Mouse (Mus musculus): ENCODE results near the gene Nup50. TPM values are rescaled to one million over a fixed set of nuclear protein-coding genes. Genes with fewer than 3 reads are reported as not detected.

Nup50 gene
- total RNA-seq, 2 experiments from 2014 or later = 31.0 to 32.5 TPM

DNA sequence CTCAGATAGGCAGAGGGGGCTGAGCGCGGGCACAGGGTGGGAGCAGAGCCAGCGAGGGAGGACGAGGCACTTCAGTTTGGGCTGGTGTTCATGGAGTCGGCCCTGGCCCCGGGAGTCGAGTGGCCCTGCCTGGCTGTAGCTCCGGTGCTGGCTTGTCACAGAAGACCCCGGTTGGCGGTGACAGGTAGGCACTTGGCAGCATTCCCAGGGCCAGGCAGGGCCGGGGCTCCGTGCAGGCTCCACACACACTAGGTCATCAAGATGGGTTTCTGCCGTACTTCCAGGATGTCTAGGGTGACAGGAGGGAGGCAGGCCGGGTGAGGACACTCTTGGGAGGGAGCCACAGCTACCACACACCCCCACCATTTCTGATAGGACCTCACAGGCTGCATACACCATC is 25.8 kb downstream of the Nup50 start:
- DNase-seq (ENCODE audit: extremely low spot score in 1 of 2, low spot score in 1 of 2) = no peak

DNA sequence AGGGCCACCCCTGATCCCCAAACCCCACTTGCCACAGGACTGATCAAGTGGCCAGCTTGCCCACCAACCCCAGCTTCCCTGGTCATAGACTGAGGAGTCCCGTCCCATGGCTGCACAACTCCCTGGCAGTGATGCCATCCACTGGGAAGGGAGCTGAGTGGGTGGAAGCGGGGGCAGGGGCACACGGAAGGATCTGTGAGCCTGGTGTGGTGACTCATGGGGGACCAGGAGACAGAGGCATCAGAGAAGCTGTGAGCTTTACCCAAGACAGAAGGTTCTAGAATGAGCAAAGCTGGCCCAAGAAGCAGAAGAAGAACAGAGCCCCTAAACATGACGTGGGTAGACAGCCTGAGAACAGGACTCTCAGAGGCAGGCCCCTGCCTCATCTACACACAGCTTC is 26.8 kb downstream of the Nup50 start:
- DNase-seq (ENCODE audit: extremely low spot score in 1 of 2, low spot score in 1 of 2) = no peak

DNA sequence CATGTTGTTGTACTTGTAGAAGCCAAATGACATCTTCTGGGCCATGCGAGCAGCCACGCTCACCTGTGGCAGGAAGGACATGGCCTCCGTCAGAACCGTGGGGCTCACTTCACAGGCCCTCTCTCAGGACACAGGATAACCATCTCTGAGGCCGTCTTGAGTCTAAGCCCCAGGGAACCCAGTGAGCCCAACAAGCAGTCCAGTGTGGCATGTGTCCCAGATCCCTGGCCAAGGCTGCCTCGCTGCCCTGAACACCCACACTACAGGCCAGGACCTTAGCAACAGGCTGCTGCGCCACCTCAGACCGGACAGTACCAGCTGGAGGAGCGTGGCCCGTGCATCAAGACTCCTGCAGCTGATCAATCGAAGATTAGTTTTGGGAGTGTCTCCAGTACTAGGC is 30.0 kb downstream of the Nup50 start:
- no peak for DNase-seq (ENCODE audit: extremely low spot score in 1 of 2, low spot score in 1 of 2)

DNA sequence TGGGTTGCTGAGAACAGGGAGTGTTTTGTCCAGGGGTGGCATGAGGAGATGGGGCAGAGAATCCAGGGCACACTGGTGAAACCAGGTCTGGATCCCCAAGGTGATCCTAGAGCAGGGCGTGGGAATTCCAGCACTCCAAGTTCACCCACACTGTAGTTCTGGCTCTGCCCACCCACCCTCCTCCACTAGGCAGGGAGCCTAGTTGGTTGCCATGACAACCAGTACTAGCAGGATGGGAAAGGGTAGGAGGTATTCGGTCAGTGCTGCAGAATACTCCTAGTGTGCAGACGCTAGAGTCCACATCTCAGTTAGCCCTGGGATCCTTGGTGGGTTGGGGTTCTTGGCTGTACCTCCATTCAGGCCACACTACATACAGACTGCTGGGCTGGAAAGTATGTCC is 34.6 kb downstream of the Nup50 start:
- DNase-seq (ENCODE audit: extremely low spot score in 1 of 2, low spot score in 1 of 2) = peak in 1 of 2 experiments; percentile 50

DNA sequence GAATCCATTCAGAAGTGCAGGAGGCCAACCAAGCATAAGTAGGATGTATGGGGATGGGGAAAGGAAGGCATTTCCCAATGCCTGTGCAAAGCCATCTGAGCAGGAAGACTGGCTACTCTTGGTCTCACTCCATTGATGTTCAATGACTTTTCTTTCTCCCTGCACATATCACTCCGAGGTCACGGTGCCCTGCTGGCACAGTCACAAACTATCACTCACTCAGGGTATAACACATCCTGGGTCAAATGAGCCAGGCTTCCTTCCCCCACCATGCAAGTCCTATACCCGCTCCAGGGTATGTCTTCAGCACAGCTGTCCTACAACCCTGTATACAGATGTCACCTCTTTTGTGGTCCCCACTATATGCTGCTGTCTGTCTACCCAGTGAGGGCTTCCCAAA is 35.1 kb downstream of the Nup50 start:
- DNase-seq (ENCODE audit: extremely low spot score in 1 of 2, low spot score in 1 of 2) = no peak

DNA sequence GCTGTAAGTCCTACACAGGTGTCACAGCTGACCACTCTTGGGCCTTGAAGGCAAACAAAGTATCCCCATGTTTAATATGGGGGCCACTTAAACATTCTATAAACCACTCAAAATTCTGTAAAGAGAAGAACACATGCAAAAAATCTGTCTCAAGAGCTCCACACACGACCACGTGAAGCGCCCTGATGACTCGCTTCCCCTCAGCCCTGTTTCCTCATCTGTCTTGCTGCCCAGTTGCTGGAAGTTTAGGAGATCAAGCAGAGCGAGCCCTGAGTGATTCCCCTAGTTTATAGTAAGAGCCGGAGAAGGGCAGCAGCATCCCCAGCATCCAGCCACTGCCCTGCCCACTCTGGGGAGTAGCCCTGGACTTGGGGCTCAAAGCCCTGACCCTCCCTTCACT is 36.7 kb downstream of the Nup50 start:
- DNase-seq (ENCODE audit: extremely low spot score in 1 of 2, low spot score in 1 of 2) = no peak

DNA sequence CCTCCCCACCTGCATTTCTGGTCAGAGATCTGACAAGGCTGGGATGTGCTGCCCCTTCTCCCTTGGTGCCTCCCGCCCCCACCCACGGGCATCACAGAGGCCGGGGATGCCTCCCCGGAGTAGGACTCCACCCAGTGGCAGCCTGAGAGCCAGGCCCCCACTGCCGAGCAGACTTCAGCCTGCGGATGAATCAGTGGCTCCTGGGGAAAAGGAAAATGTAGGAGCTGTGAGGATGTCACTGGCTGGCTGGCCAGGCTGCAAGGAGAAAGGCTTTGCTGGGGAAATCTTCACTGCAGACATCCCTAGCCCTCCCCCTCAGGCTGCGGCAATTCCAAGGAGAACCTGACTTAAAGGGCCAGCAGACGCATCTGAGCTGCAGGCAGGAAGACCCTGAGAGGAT is 37.5 kb downstream of the Nup50 start:
- DNase-seq (ENCODE audit: extremely low spot score in 1 of 2, low spot score in 1 of 2) = peak in 1 of 2 experiments; percentile 57

DNA sequence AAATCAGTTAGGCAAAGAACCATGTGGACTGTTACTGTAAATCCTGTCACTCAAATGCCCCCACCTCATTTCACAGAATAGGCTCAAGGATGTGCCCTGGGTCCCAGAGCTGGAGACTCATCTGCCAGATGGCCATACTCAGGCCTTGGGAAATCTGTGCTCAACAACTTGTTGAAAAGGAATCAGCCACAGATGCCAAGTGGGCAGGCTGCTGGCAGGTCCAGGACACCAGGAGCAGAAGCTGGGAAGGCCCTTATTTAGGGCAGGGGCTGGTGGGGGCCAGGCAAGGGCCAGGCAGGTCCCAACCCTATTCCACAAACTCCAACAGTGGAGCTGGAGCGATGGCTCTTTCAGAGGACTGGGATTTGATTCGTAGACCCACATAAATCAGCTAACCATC is 39.3 kb downstream of the Nup50 start:
- no peak for DNase-seq (ENCODE audit: extremely low spot score in 1 of 2, low spot score in 1 of 2)

DNA sequence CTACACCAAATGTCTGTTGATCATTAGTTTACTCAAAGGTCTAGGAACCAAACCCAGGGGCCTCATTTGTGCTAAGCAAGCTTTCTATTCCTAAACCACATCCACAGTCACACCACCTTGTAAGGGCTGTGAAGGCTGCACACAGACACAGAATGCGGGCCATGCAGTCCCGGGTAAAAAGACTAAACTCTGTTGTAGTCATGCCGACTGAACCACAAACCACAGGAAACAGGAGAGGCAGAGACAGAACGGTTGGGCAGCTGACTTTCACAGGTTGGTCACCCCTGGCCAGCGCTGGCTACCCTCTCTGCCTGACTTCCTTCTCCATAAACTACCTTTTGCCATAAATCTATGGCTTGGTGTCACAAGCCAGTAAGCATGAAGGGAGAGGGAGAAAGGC is 41.6 kb downstream of the Nup50 start:
- no peak for DNase-seq (ENCODE audit: extremely low spot score in 1 of 2, low spot score in 1 of 2)

DNA sequence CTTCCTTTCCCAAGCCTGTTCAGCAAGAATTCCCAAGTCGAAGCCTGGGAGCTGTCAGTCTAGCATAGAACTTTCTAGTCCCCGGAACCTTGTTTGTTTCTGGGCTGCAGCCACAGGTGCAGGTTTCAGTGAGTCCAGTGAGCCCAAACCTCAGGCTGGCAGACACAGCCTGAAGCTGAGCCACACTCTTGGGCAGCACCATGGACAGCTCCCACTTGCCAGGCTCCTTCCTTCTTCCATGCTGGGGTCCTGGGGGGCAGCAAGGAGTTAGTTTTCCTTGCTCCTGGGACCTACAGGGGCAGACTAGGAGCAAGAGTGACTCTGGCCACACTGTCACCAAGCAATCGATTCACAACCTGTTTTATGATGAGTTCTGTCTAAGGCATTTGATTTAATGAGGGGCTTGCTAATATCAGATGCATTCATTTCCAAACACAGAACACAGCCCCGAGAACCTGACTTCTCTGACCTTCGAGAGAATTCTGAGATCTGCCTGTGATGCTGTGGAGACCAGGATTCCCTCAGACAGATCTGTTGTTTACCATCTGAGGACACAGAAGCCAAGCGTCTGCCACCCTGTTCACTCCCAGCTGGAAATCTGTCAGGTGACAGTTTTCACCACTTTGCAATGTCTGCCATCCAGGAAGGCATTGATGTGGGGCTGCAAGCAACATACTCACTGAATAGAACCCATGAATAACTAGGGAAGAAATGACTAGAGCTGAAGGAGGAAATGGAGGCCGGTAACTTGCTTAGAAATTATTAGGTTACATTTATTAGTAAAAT is 42.6 kb downstream of the Nup50 start:
- DNase-seq (ENCODE audit: extremely low spot score in 1 of 2, low spot score in 1 of 2) = no peak

DNA sequence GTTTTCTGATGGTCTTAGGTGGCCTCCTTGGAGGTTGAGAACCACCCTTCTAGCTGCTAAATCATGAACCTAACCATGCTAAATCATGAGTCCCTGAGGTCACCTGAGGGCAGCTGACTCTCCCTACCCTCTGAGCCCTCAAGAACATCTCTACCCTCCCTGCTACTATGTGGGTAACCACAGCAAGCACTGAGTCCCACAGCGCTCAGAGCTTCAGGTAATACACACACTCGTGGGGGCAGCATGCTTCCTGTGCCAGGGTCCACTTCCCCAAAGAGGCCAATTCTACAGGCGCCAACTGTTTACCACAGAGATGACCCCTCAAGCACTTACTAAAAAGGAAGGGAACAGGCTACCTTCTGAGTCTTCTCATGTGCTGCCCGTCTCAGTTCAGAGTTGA is 45.3 kb downstream of the Nup50 start:
- no peak for DNase-seq (ENCODE audit: extremely low spot score in 1 of 2, low spot score in 1 of 2)

DNA sequence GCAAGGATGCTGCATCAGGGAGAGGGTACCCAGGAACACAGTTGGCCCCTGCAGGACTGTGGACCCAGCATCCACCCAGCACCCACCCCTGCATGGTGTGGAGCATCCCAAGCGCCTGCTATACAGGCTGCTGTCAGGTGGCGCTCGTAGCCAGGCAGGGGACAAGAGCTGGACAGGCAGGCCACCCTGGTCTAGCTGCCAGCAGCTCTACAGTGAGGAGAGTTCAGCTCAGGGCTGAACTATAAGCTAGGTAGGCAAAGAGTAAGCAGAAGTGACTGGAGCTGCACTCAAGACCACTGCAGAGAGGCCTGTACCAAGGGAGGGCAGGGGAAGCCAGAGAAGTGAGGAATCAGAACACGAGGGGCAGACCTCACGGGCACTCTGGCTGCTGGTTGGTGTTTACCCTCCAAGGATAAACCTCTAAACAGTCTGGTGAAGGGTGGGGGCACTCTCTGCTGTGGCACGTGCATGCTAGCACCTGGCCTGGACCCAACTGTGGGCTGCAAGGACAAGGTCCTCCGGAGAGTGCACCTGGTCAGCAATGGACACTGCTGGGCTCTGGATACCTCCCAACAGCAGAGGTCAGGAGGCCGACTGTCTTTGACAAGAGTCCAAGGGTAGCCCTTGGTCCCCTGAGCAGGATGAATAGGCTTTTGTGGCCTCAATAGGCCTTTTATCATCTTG is 49.8 kb downstream of the Nup50 start:
- DNase-seq (ENCODE audit: extremely low spot score in 1 of 2, low spot score in 1 of 2) = peak in 1 of 2 experiments; percentile 23

DNA sequence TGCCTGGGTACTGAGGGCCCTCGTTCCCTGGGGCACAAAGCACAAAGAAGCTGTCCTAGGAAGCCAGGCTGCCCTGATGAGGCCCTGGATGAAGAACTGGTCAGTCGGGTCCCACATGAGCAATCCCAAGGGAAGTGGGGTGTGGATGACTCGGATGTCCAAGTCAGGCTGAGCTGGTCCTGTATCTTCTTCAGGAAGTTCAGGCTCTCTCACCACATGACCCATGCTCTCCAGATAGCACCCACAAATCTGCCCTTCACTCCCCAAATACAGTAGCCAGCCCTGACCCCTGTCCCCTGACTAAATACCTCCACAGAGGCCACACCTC is 50.3 kb downstream of the Nup50 start:
- DNase-seq (ENCODE audit: extremely low spot score in 1 of 2, low spot score in 1 of 2) = no peak

DNA sequence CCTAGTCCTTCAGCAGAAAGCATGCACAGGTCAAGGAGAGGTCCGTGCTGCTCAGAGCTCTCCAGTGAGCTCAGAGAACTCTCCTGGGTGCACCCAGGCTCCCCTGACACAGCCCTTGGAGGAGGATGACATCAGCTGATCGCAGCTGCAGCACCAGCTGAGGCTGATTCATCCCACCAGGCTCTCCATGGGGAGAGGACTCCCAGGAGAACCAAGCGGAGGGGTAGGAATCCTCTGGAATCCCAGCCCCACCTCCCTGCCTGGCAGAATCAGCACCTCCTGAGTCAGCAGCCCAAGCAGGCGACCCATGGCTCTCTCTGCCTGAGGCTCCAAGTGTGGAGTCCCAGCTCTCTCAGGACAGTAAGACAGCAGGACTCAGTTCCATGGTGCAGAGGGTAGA is 52.5 kb downstream of the Nup50 start:
- DNase-seq (ENCODE audit: extremely low spot score in 1 of 2, low spot score in 1 of 2) = no peak

DNA sequence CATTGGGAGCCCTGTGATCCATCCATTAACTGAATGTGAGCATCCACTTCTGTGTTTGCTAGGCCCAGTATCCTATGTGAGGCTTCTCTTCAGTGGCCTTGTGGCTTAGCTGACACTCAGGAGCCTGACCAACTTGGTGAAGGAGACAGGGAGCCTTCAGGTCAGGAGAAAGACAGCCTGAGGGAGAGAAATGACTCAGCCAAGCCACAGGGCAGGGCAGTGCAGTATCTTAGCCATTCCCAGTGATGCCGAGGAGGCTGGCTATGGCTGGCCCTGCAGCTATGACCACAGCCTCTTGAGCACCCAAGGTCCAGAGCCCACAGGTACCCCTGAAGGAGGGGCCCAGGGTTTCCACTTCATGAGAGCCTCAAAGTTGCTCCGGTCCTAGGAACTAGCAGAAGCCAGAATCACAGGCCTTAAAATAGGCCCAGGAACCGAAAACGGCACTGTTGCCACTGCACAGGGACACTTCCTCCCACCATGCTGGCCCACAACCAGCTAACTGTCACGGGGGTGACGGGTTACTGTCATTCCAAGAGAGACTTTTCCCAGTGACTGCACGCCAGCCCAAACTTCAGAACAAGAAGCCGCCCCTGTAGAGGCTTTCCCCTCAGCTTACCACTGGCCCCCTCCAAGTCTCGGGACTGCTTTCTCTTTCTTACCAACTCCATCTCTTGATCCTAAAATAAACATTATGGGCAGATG is 58.5 kb downstream of the Nup50 start:
- DNase-seq (ENCODE audit: extremely low spot score in 1 of 2, low spot score in 1 of 2) = no peak

DNA sequence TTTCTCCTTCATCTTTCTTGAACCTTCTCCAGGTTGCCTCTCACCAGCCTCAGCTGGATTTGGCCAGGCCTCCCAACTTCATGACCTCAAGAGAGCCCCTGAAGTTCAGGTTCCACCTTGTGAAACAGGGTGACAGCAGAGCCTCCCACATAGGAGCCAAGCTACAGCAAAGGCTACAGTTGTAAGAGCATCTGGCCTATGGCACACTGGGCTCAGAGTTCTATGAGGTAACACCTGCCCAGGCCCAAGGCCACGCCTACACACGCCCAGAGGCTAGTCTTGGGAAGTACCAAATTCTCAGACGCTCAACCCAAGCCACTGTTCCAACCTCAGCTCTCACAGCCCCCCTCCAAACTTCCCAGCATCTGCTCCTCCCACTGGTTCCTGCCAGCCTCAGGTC is 59.7 kb downstream of the Nup50 start:
- no peak for DNase-seq (ENCODE audit: extremely low spot score in 1 of 2, low spot score in 1 of 2)

DNA sequence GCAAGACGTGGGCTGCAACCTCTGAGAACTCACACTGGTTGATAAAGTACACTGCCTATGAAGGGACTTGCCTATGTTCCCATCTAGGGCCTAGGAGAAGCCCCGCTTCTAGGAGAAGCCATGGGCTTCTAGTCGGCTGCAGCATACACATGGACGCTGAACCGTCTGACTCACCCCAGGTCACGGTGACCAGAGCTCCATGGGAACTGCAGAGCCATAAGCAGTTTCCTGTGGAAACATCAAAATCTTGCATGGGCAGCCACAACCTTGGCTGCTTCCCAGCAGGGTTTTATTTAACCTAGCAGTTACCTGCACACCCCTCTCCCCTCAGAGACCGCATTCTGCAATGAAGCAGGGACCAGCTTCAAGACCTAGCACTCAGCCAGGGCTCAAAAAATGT is 60.5 kb downstream of the Nup50 start:
- no peak for DNase-seq (ENCODE audit: extremely low spot score in 1 of 2, low spot score in 1 of 2)

DNA sequence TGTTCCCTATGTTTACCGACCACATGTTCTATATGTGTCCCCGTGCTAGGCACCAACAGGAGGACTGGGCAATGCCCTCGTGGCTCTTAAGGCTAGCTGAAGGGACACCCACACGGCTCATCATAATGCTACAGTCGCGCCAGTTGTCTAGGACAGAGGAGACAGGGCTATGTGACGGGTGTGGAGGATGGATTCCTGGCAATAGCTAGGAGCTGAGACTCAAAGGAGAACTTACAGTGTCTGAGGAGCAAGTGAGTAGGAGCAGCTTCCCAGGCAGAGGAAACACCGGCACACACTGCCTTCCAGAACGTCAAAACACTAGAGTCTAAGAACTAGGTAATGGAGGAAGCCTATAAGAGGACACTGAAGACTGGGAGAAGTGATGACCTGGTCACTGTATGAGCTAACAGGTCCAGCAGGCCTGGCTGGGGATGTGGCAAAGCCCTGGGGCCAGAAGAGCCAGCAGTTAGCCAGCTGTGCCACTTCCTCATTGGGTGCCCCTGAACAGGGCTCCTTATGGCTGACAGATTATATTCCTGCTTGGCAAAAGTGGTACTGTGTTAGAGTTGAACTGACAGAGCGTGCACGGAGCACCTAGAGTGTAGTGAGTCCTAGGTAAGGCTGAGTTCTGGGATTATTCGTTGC is 62.4 kb downstream of the Nup50 start:
- no peak for DNase-seq (ENCODE audit: extremely low spot score in 1 of 2, low spot score in 1 of 2)

DNA sequence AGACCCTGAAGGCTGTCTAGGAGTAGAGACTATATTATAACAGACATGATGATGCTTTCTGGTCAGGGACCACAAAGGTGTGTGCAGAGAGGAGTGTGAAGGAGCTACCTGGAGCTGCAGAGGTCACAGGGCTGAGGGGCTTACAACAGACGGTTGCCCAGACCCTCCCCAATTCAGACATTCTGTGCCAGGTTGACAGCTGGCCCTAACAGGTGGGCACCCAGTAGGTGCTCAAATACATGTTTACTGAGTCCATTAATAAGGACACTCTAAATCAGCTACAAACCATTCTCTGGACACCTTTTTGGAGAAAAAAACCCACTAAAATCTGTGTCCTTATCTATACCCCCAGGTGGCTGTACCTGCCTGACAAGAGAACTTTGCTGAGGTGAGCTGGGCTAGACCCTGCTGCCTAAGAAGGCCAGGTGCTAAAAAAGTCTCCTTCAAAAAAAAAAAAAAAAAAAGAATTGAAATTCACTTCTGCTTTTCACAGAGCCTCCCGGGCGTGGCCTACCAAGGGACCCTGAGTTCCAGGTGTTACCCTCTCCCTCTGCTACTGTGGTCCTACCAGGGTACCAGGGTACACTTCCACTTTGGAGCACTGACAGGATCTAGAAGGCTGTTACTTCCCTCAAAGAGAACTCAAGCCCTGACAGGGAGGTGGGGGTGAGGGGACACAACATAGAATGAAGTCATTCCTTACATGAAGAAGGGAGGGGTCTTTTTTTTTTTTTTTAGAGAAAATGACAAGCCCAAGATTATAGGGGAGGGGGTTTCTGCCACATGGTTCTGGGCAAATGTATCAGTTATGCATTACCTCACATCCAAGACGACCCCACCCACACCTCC is 63.2 kb downstream of the Nup50 start:
- no peak for DNase-seq (ENCODE audit: extremely low spot score in 1 of 2, low spot score in 1 of 2)
